Mouse (Mus musculus) liver, adult 10 weeks (tissue): ENCODE results near the gene Spic. TPM values are rescaled to one million over a fixed set of nuclear protein-coding genes. Genes with fewer than 3 reads are reported as not detected.

ENCODE experiments used
- polyA plus RNA-seq: library from polyadenylated mRNA; stranded (reverse); fragments of 350-450 nt; fragmentation: Illumina TruSeq; extraction: RNeasy Lipid Tissue Mini Kit (QIAGEN cat#74804); gene quantifications from one replicate; pipeline ENCODE4 v1.2.3, GENCODE M21; 2014; ENCODE audit warnings: low read depth, low replicate concordance

The Spic gene
- polyA plus RNA-seq: 3.6 TPM

DNA sequence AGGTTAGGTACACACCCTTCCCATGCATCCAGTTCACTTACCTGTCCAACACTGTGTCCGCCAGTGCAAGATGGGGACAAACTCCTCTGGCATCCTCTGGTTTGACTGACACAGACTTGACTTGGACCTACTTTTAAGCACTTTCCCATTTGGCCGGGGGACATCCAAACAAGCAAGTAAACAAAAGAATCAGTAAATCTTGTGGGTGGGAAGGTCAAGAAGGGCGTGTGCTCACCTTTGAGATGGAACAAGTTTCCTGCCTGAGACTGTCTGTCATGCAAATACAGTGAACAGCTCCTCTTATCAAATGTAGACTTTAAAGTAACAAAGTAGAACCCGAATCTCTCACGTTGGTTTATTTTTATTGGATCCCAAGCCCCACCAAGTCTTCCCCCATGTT, at the start of gene Spic:
Spic (minus strand) TSS at position 91 of the 400 bp plus-strand sequence.

DNA sequence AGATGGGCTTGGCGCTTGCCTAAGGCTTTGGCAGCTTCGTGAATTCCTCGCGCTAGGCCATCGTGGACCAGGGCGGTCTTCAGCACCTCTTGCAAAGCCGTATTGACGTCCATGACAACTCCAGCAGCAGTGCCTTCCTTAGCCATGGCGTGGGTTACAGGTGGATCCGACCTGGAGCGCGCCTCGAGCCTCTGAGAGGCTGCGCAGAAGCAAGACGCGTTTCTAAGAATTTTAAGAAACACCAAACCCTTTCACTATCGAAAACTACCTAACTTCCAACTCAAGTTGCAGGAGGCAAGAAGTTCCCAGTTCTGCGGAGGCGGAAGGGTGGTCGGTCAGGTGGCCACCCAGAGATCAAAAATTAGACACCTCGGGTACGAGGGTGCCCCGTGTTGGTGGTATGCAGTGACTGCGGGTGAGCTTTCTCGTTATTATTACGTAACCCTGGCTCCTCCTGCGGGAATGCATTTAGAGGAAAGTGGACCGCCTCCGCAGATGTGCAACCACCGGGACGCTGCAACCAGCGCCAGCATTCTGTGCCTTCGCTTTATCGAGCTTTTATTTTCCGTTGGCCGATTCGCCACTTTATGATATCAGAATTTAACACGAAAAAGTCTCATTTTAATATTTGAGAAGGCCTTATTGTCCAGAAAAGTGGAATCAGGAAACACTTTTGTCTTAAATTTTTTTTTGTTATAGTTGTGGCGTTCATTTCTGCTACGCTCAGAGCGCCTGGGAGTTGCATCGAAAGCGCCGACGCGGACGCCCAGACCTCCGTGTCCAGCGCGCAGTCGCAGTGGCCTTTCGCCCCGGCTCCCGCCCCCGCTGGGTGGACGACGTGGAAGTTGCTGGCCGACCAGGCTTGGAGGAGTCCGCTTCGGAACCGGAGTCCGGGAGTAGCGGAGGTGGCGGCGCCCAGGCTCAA, 46.0 kb upstream of the Spic start, which contains the start of gene Arl1:
Arl1 (plus strand) TSS at position 288 of the 925 bp plus-strand sequence.

Other genes with a start within 250 kb of the Spic start
- gene Sycp3, start 225.4 kb downstream of the Spic start, polyA plus RNA-seq: not detected
- gene Chpt1, start 180.9 kb downstream of the Spic start, polyA plus RNA-seq: 400 TPM
- gene Mybpc1, start 79.9 kb downstream of the Spic start, polyA plus RNA-seq: not detected
- 257 TPM for gene Arl1, start 45.8 kb upstream of the Spic start, polyA plus RNA-seq
- 7.4 TPM for gene Utp20, start 141.8 kb upstream of the Spic start, polyA plus RNA-seq
- gene Slc5a8, start 201.0 kb upstream of the Spic start, polyA plus RNA-seq: not detected